In the genomic region with DNA sequence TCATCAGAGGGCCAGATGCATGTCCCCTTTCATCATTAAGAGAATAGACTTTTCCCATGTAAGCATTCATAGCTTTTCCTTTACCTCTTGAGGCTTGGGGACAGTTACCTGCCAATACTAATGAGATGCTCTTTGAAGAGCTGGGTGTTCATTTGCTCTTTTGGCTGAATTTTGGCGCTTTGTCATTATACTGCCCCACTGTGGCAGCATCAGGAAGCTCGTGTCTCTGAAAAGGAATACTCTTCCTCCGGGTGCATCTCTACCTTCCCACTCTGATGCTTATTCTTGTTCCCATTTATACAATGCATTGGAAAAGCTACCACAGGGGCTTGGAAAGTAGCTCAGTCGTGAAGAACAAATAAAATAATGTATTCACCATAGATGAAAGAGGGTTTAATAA, we compare ENCODE assay signal across 9 mouse cellular contexts. TPM values are rescaled to one million over a fixed set of nuclear protein-coding genes. Genes with fewer than 3 reads are reported as not detected.
DNase-seq lines count a peak whose midpoint lies in the region; ATAC-seq and TF ChIP-seq lines count a peak whose summit lies in the region.
"Had no signal": no experiment of that assay in that cellular context is flagged by ENCODE, and none has a peak within 500 bp of the region (broad histone marks: within the 10 kb centered on the region; RNA-seq: fewer than 3 reads in every experiment).

No protein-coding gene starts in this region.

- no peak for TF ChIP-seq POLR2A in ES-Bruce4 (IDR thresholded peaks at IDR 0.05; ENCODE audit: insufficient read depth, low read length)

- H3K4me3 ChIP-seq in ES-Bruce4 (ENCODE audit: low read depth, low read length), result no peak overlapping the region
- no peak overlapping the region for H3K4me3 ChIP-seq in embryonic facial prominence, embryonic 10.5 days
- H3K4me3 ChIP-seq: erythroblast, embryonic 14.5 days had no signal

- ATAC-seq in erythroblast, adult 5-6 weeks (replicated peaks; ENCODE audit: low FRiP score, poor library complexity, severe bottlenecking), result no peak

- no peak for TF ChIP-seq EP300 in ES-Bruce4 (IDR thresholded peaks at IDR 0.05; ENCODE audit: insufficient read depth, low read depth, low read length)

- no peaks in the 10 kb centered on the region for H3K4me1 ChIP-seq in ES-Bruce4 (ENCODE audit: control insufficient read depth, insufficient read depth, low read length)
- H3K4me1 ChIP-seq in embryonic facial prominence, embryonic 10.5 days, result no peaks in the 10 kb centered on the region

- no peaks in the 10 kb centered on the region for H3K36me3 ChIP-seq in ES-Bruce4 (ENCODE audit: control insufficient read depth, insufficient read depth, low read length, poor library complexity, severe bottlenecking)
- H3K36me3 ChIP-seq in embryonic facial prominence, embryonic 10.5 days (replicated peaks), result no peaks in the 10 kb centered on the region

- DNase-seq in layer of hippocampus, adult 11-12 months (ENCODE audit: low spot score), result peak; percentile 35
- no peak for DNase-seq in layer of hippocampus, adult 9-11 months
- peak; percentile 36 for DNase-seq in adipocyte (ENCODE audit: low spot score)
- peak; percentile 27 for DNase-seq in embryonic facial prominence, embryonic 10.5 days (ENCODE audit: low spot score)
- DNase-seq in layer of hippocampus, postnatal 14 days (ENCODE audit: low spot score in 2 of 2), result peak; percentile 31 to 46
- peak; percentile 25 for DNase-seq in right cerebral cortex, postnatal 4 days

- no peak overlapping the region for H3K9ac ChIP-seq in ES-Bruce4 (ENCODE audit: low read depth, poor library complexity, severe bottlenecking)

- no peak overlapping the region for H3K27ac ChIP-seq in ES-Bruce4 (ENCODE audit: insufficient read depth, low read length)
- no peak overlapping the region for H3K27ac ChIP-seq in embryonic facial prominence, embryonic 10.5 days (replicated peaks)

- H3K27me3 ChIP-seq in ES-Bruce4 (ENCODE audit: control insufficient read depth, insufficient read depth, low read length, poor library complexity, severe bottlenecking), result no peaks in the 10 kb centered on the region
- no peaks in the 10 kb centered on the region for H3K27me3 ChIP-seq in embryonic facial prominence, embryonic 10.5 days (replicated peaks; ENCODE audit: low read depth, poor library complexity, severe bottlenecking)

- no peaks in the 10 kb centered on the region for H3K9me3 ChIP-seq in ES-Bruce4 (replicated peaks; ENCODE audit: control insufficient read depth, insufficient read depth, low read length, poor library complexity, severe bottlenecking)
- no peaks in the 10 kb centered on the region for H3K9me3 ChIP-seq in embryonic facial prominence, embryonic 10.5 days

- WGBS in embryonic facial prominence, embryonic 10.5 days, result 17% methylated on average over 4 of the region's 4 CpGs

- peak; percentile 1 for TF ChIP-seq CTCF in ES-Bruce4 (IDR thresholded peaks at IDR 0.05; ENCODE audit: low read depth, low read length)

RNA-seq across cellular contexts. Expression of a gene that starts 30.3 kb away (rescaled TPM):
- 0.91 and 2.2 TPM in 2 replicates for polyA plus RNA-seq in ES-Bruce4 (2011; ENCODE audit: insufficient read depth, insufficient read length, low read depth, missing spikeins)
- polyA plus RNA-seq in embryonic facial prominence, embryonic 10.5 days (2016; fragmentation: Nextera tagmentation; extraction: Ambion mirVana), result 1.9 and 2.8 TPM in 2 replicates
- 1 to 10 TPM in 1 of 2 experiments, under 1 TPM in 1; 0.98 to 1.0 TPM for total RNA-seq in layer of hippocampus, postnatal 14 days (2021)
- total RNA-seq in erythroblast, adult 5-6 weeks (2015; ENCODE audit: low replicate concordance), result not detected in 2 replicates
- total RNA-seq in erythroblast, adult 5-6 weeks (2017; ENCODE audit: low replicate concordance), result not detected in 2 replicates
- polyA plus RNA-seq: erythroblast, embryonic 14.5 days had no signal

RNA-seq across cellular contexts. Expression of a gene that starts 30.3 kb away (rescaled TPM):
- 0.66 and 1.1 TPM in 2 replicates for polyA plus RNA-seq in ES-Bruce4 (2011; ENCODE audit: insufficient read depth, insufficient read length, low read depth, missing spikeins)
- polyA plus RNA-seq in embryonic facial prominence, embryonic 10.5 days (2016; fragmentation: Nextera tagmentation; extraction: Ambion mirVana), result 0.59 and 0.64 TPM in 2 replicates
- total RNA-seq in layer of hippocampus, postnatal 14 days (2021), result under 1 TPM; 0.29 to 0.48 TPM
- not detected in 2 replicates for total RNA-seq in erythroblast, adult 5-6 weeks (2015; ENCODE audit: low replicate concordance)
- total RNA-seq in erythroblast, adult 5-6 weeks (2017; ENCODE audit: low replicate concordance), result not detected in 2 replicates

RNA-seq across cellular contexts. Expression of a gene that starts 53.3 kb away (rescaled TPM):
- polyA plus RNA-seq in ES-Bruce4 (2011; ENCODE audit: insufficient read depth, insufficient read length, low read depth, missing spikeins), result 46.6 and 53.6 TPM in 2 replicates
- 14.9 and 15.5 TPM in 2 replicates for polyA plus RNA-seq in embryonic facial prominence, embryonic 10.5 days (2016; fragmentation: Nextera tagmentation; extraction: Ambion mirVana)
- 10 to 100 TPM; 40.6 to 42.5 TPM for total RNA-seq in layer of hippocampus, postnatal 14 days (2021)
- total RNA-seq in erythroblast, adult 5-6 weeks (2015; ENCODE audit: low replicate concordance), result 1.7 and 2.7 TPM in 2 replicates
- 8.2 and 8.9 TPM in 2 replicates for total RNA-seq in erythroblast, adult 5-6 weeks (2017; ENCODE audit: low replicate concordance)

Comparison
In these comparisons a context has a peak if more than half of its experiments do, and no peak if none do; other contexts are left out.
1. RNA of a gene that starts 53.3 kb away (total RNA-seq): 40.6 to 42.5 TPM in layer of hippocampus, postnatal 14 days; 1.7 to 8.9 TPM in erythroblast, adult 5-6 weeks; every median in the first group is over 4 times any median in the second.